Mouse (Mus musculus) kidney, adult 2 months (tissue): Measurements from ENCODE around the gene Gpr85.

Experiments used
- CTCF ChIP-seq: fragments of 200-500 bp; conservative IDR thresholded peaks from 2 replicates; pipeline ENCODE4 v1.5.1; 2011; ENCODE audit warnings: low read depth, mild to moderate bottlenecking, control low read depth, low read length, moderate library complexity, mixed read lengths; ENCODE audit not compliant: insufficient read depth, insufficient read length
- POLR2A ChIP-seq: fragments of 200-500 bp; IDR thresholded peaks from one replicate; pipeline ENCODE4 v1.6.1; 2011; ENCODE audit warnings: low read depth, low read length, control low read depth

DNA sequence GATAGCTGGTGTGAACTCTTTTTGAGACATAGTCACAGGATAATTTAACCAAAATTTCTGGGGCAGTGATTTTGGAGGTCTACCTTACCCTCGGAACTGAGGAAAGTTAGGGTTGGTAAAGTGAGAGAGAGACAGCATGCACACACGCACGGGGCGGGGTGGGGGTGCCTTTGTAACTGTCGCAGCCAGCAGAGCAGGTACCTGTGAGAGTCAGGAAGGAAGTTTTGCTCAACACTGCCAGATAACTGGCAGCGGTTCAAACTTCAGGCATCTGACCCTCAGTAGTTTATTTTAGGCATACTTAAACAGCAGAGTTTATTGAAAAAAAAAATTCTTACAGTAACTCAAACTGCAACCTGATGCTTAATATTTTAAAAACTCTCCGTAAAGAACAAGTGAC lies 39.7 kb downstream of the Gpr85 start:
- no peak for TF ChIP-seq POLR2A
- no peak for TF ChIP-seq CTCF
